Mouse (Mus musculus) left cerebral cortex, postnatal 14 days (tissue): ENCODE results near the gene Frem1. TPM values are rescaled to one million over a fixed set of nuclear protein-coding genes. Genes with fewer than 3 reads are reported as not detected.

ENCODE experiments used
- DNase-seq, 2 experiments: peaks; one replicate each; pipeline ENCODE4 v3.0.0; 2021 to 2022; ENCODE audit warnings: low spot score in 2 of 2, mixed read lengths in 1 of 2
- intact Hi-C: fragments of 180-260 bp; cut with DNase I; formaldehyde crosslinking; loops from one replicate; pipeline ENCODE4 v1.15.1; 2025
- long read RNA-seq, 2 experiments: library from polyadenylated mRNA; stranded (forward); transcript quantifications; one replicate each; pipeline ENCODE4 v2.0.0; 2021
- total RNA-seq, 2 experiments: library from RNA; stranded (reverse); gene quantifications; 2 replicates each; pipeline ENCODE4 v1.2.3; 2021

Frem1 gene
- 1 to 10 TPM; 2.3 to 2.4 TPM for total RNA-seq
- long read RNA-seq, experiment 1: 0 reads
- long read RNA-seq, experiment 2, partial matches to known transcripts: 1 of 2 reads
- long read RNA-seq, experiment 2, other reads (novel, unspliced or antisense): 1 of 2 reads

- DNase-seq: peak in 1 of 2 experiments; percentile 7
- intact Hi-C loops: no loop called here
Measured at GRCm38 (mm10) chr4:83051634-83052577, at the start of gene Frem1. Frem1 (minus strand) TSS chr4:83052339.

DNA sequence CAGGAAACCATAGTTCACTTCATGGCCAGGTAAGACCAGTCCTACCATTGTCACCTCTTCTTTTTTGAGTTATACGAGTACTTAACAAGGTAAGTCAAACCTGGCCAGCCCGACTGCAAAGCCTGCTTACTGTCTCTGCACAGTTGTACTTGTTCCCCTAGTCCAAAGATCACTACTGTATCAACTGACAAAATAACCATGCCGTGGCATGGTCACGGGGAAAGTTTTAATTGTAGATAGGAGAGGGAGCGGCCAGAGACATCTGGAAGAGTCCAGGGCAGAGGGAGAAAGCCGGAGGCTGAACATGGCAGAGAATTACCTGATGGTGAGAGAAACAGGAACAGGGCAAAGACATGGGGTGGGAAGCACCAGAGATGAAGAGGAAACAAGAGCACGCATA, 46.9 kb upstream of the Frem1 start:
- intact Hi-C loops: no loop called here
- DNase-seq: no peak

GRCm38 (mm10) chr4:83093941-83094340, 41.8 kb upstream of the Frem1 start:
- intact Hi-C loops: no loop called here
- DNase-seq: no peak

GRCm38 (mm10) chr4:83090691-83091448, 38.7 kb upstream of the Frem1 start:
- peak in 1 of 2 experiments; percentile 15 for DNase-seq
- intact Hi-C loops: no loop called here

GRCm38 (mm10) chr4:83080364-83081174, 28.4 kb upstream of the Frem1 start:
- intact Hi-C loops: no loop called here
- no peak for DNase-seq

DNA sequence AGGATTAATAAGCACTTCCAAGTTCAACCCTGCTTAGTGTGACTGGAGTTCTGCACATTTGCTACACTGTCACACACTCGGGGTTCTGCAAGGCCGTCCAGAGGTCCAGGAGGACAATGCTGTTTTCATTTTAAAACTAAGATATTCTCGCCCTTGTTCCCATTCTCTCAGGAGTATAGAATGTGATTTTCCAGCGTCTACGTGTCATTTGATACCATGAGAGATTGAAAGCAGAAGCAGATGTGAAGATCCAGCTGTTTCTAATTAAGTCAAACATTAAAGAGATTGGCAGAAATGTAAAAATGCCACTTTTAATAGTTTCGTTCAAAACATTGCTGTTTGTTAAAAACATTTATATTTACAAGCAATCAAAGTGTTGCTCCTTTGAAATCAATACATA, 12.1 kb upstream of the Frem1 start:
- intact Hi-C loops: no loop called here
- no peak for DNase-seq

GRCm38 (mm10) chr4:83061564-83061963, 9.4 kb upstream of the Frem1 start:
- intact Hi-C loops: no loop called here
- no peak for DNase-seq

- no peak for DNase-seq
- intact Hi-C loops: no loop called here
Measured at GRCm38 (mm10) chr4:83058617-83059016, 6.5 kb upstream of the Frem1 start.

DNA sequence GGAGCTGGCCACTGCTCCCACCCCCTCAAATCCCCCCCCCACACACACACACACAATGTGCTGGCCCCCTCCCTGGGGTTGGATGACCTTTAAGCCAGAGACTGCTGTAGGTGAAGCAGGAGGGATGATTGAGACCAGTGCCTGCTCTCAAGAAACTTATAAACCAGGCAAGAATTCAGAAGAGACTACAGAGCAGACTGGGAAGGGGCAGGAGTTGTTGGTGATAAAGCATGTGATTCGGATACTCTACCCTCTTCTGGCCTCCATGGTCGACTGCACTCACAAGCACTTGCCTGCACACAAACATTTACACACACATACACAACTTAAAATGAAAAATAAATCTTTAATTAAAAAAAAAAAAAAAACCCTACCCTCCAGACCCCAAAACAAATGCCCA, 6.0 kb upstream of the Frem1 start:
- intact Hi-C loops: no loop called here

GRCm38 (mm10) chr4:83056496-83056895, 4.4 kb upstream of the Frem1 start:
- DNase-seq: no peak
- intact Hi-C loops: no loop called here

More for the DNA sequence above, 6.0 kb upstream of the Frem1 start:
- DNase-seq: no peak

DNA sequence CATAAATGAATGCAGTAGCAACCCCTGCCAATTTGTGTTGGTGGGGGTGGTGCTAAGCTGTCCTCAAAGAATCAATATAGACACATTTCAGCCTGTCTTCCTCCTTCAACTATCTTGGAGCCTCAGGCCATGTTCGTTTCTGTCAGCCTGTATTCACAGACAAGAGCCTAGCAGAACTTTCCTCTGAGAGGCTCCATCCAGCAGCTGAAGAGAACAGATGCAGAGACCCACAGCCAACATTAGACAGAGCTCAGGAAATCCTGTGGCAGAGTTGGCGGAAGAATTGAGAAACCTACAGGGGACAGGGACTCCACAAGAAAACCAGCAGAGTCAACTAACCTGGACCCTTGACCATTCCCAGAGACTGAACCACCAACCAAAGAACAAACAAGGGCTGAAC, 3.3 kb upstream of the Frem1 start:
- intact Hi-C loops: no loop called here
- no peak for DNase-seq

DNA sequence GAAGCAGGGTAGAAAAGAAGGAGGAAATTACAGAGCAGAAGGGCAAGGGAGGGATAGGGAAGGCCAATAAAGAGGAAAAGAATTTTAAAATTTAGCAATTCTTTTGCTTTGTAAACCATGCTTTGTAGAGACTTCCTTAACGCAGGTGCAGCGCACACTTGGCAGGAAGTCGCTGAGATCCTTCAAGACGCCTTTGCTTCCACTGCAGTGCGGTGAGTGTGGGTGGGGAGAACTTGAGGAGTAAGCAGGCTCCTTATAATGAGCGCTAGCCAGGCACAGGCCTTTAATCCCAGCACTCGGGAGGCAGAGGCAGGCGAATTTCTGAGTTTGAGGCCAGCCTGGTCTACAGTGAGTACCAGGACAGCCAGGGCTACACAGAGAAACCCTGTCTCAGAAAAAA, 1.1 kb upstream of the Frem1 start:
- DNase-seq: no peak
- intact Hi-C loops: no loop called here

GRCm38 (mm10) chr4:83051176-83051575, 963 bp downstream of the Frem1 start:
- no peak for DNase-seq
- intact Hi-C loops: no loop called here

- intact Hi-C loops: no loop called here
- DNase-seq: no peak
Measured at GRCm38 (mm10) chr4:83050151-83050796, 1.9 kb downstream of the Frem1 start.

GRCm38 (mm10) chr4:83049288-83049687, 2.9 kb downstream of the Frem1 start:
- intact Hi-C loops: no loop called here
- no peak for DNase-seq

- no peak for DNase-seq
- intact Hi-C loops: no loop called here
Measured at GRCm38 (mm10) chr4:83048561-83048960, 3.6 kb downstream of the Frem1 start.

DNA sequence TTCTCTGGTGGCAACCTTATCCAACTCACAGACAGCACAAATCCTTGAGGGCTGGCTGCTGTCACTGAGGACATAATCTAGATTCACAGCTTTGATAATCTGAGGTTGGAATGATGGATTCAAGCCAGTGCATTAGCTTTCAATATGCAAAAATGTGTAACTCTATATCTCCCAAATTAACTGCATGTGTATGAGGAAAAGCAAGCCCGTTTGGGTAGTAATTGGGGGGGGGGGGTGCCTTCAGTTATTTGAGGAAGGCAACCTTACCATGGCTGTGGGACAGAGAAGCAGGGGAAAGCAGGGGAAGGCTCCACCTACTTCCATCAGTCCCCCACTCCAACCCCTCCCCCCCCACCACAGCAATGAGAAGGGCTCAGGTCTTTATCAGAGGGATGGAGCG, 5.3 kb downstream of the Frem1 start:
- intact Hi-C loops: no loop called here
- DNase-seq: no peak

DNA sequence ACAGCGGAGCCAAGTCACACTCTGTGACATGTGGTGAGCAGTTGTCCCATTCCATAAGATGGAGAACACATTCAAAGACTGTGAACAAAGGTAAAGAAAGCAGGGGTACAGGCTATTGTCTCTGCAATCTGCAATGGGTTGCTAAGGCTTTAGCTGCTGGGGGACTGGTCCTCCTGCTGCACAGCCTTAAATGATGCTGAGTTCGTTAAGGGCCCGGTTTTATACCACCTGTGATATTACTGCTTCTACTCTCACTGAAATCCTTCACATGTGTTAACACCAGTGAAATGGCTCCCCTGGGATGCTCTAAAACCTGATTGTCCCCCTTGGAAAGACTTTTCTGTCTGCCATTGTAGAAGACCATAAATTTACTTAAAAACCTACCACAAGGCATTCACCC, 6.1 kb downstream of the Frem1 start:
- intact Hi-C loops: no loop called here

GRCm38 (mm10) chr4:83045266-83045665, 6.9 kb downstream of the Frem1 start:
- intact Hi-C loops: no loop called here
- DNase-seq: no peak

More for the DNA sequence above, 6.1 kb downstream of the Frem1 start:
- no peak for DNase-seq
